Mouse (Mus musculus): ENCODE results near the gene Tbc1d22a. TPM values are rescaled to one million over a fixed set of nuclear protein-coding genes. Genes with fewer than 3 reads are reported as not detected.

Gene Tbc1d22a
- 12.5 and 13.7 TPM in 2 replicates for polyA plus RNA-seq (2016; fragmentation: Nextera tagmentation; extraction: Ambion mirVana)

- Histone ChIP-seq H3K9ac (replicated peaks) (peak within 1 kb of the TSS; percentile 86), H3K4me3 (peak within 1 kb of the TSS; percentile 84), H3K9me3 (no peaks in the 10 kb centered on the region), H3K36me3 (no peaks in the 10 kb centered on the region), H3K27me3 (no peaks in the 10 kb centered on the region), H3K4me1 (peaks cover 18% of the 10 kb centered on the region), H3K27ac (replicated peaks) (peak within 1 kb of the TSS; percentile 82), H3K4me2 (replicated peaks) (peak within 1 kb of the TSS; percentile 92)
- WGBS = under 1% methylated on average over 64 of the region's 64 CpGs
- peak; percentile 94 for ATAC-seq (ENCODE audit: low FRiP score, low read depth)
Observed at GRCm38 (mm10) chr15:86213753-86214548, at the start of gene Tbc1d22a. Gene Tbc1d22a (plus strand): TSS chr15:86214459.

GRCm38 (mm10) chr15:86164718-86165345 is 49.4 kb upstream of the Tbc1d22a start:
- no peak for ATAC-seq (ENCODE audit: low FRiP score, low read depth)
- H3K9ac ChIP-seq (replicated peaks) = no peak overlapping the region
- H3K4me3 ChIP-seq = no peak overlapping the region
- no peaks in the 10 kb centered on the region for H3K9me3 ChIP-seq
- H3K27ac ChIP-seq (replicated peaks) = no peak overlapping the region
- H3K4me2 ChIP-seq (replicated peaks) = no peak overlapping the region
- 84% methylated on average over 21 of the region's 21 CpGs for WGBS
- no peaks in the 10 kb centered on the region for H3K27me3 ChIP-seq
- H3K4me1 ChIP-seq = peaks cover 16% of the 10 kb centered on the region
- peaks cover 14% of the 10 kb centered on the region for H3K36me3 ChIP-seq

- Histone ChIP-seq H3K4me2 (replicated peaks) (no peak overlapping the region), H3K4me3 (no peak overlapping the region), H3K9me3 (no peaks in the 10 kb centered on the region), H3K27me3 (no peaks in the 10 kb centered on the region), H3K9ac (replicated peaks) (no peak overlapping the region), H3K36me3 (peaks cover 14% of the 10 kb centered on the region), H3K27ac (replicated peaks) (no peak overlapping the region), H3K4me1 (peaks cover 16% of the 10 kb centered on the region)
- no peak for ATAC-seq (ENCODE audit: low FRiP score, low read depth)
- 90% methylated on average over 24 of the region's 24 CpGs for WGBS
Observed at GRCm38 (mm10) chr15:86165811-86166590, 48.3 kb upstream of the Tbc1d22a start.

GRCm38 (mm10) chr15:86167032-86167655 is 47.1 kb upstream of the Tbc1d22a start:
- WGBS = 94% methylated on average over 7 of the region's 7 CpGs

DNA sequence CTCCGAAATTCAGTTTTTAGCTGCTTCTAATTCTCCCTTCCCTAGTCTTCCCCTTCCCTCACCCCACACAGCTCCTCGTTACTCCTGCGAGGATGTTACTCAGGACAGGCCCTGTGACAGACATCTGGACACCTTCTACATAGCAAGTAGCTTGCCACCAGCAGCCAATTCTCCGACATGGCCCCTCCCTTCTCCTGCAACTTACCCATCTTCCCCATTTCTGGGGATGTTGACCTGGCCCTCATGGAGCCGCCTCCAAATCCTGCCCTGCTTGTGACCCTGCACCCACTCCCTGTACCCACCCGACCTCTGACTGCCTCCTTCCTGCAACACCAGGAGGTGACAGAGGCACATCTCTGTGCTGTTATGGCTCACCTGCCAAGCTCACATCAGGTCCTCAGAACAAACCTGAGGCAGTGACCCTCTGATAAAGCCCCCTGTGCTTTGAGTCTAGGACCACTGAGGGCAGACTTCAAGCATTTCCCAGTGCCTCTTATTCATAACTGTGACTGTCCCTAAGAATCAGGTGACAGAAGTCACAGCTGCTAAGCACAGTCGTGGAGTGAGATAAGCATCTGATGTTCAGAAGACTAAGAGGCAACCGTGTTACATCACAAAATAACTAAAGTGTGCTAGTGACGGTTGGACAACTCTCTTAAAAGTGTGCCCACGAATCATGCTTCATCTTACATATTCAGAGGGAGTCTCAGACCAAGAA is 46.3 kb upstream of the Tbc1d22a start:
- Histone ChIP-seq H3K9ac (replicated peaks) (no peak overlapping the region), H3K4me2 (replicated peaks) (no peak overlapping the region), H3K4me1 (peaks cover 23% of the 10 kb centered on the region), H3K27me3 (no peaks in the 10 kb centered on the region), H3K4me3 (no peak overlapping the region), H3K9me3 (no peaks in the 10 kb centered on the region), H3K36me3 (0 out of 2 replicates have a peak, but pooled peaks cover 3% of the 10 kb centered on the region), H3K27ac (replicated peaks) (no peak overlapping the region)
- WGBS = 83% methylated on average over 10 of the region's 10 CpGs
- no peak for ATAC-seq (ENCODE audit: low FRiP score, low read depth)

More at GRCm38 (mm10) chr15:86167032-86167655, 47.1 kb upstream of the Tbc1d22a start:
- no peak overlapping the region for H3K4me3 ChIP-seq
- no peaks in the 10 kb centered on the region for H3K9me3 ChIP-seq
- no peak for ATAC-seq (ENCODE audit: low FRiP score, low read depth)
- no peaks in the 10 kb centered on the region for H3K27me3 ChIP-seq
- no peak overlapping the region for H3K9ac ChIP-seq (replicated peaks)
- H3K27ac ChIP-seq (replicated peaks) = no peak overlapping the region
- peaks cover 21% of the 10 kb centered on the region for H3K4me1 ChIP-seq
- peaks cover 4% of the 10 kb centered on the region for H3K36me3 ChIP-seq
- no peak overlapping the region for H3K4me2 ChIP-seq (replicated peaks)

GRCm38 (mm10) chr15:86168505-86168867 is 45.8 kb upstream of the Tbc1d22a start:
- no peaks in the 10 kb centered on the region for H3K27me3 ChIP-seq
- WGBS = 38% methylated on average over 7 of the region's 7 CpGs
- H3K9ac ChIP-seq (replicated peaks) = no peak overlapping the region
- H3K9me3 ChIP-seq = no peaks in the 10 kb centered on the region
- ATAC-seq (ENCODE audit: low FRiP score, low read depth) = peak; percentile 41; the same call in 1 of the 2 replicates
- H3K4me1 ChIP-seq = peaks cover 29% of the 10 kb centered on the region
- no peak overlapping the region for H3K4me2 ChIP-seq (replicated peaks)
- H3K27ac ChIP-seq (replicated peaks) = peak overlapping the region; percentile 15; the same call in 1 of the 2 replicates
- no peaks in the 10 kb centered on the region for H3K36me3 ChIP-seq
- no peak overlapping the region for H3K4me3 ChIP-seq

DNA sequence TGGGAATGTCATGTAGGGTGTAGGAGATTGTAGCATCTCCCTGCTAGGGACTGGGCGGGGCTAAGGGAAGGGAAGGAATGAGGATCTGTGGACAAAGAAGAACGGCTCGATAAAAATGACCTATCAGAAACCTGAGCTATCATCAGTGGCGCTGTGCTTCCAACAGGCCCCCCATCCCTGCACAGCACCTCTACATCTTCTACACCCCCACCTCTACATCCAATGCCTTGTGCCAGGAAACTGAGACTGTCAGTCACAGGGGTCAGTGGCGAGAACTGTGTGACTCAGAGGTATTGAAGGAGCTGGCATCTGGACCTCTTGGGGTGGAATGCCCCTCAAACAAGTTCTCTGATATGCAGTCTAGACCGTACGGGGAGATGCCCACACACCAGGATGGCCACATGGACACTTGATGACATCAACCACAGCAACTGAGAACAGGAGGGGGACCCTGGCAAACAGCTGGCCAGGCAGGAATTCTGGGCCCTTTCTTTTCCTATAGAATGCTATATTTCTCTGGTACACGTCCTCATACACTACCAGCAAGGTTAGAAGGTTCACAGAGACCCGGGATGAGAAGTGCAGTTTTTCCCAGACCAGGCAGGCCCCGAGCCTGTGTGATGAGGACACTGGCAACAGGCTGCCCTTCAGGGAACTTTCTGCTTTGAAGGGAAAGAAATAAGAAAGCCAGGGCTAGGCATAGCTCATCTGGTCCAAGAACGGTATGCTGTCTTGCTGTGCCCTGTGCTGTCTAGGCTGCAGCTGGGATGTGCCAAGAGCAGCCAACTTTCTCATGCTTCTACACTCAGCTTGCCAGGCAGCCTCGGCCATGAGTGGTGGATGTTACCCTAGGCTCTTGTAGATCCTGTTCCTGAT is 45.1 kb upstream of the Tbc1d22a start:
- peak; percentile 41; the same call in 1 of the 2 replicates for ATAC-seq (ENCODE audit: low FRiP score, low read depth)
- peaks cover 36% of the 10 kb centered on the region for H3K4me1 ChIP-seq

DNA sequence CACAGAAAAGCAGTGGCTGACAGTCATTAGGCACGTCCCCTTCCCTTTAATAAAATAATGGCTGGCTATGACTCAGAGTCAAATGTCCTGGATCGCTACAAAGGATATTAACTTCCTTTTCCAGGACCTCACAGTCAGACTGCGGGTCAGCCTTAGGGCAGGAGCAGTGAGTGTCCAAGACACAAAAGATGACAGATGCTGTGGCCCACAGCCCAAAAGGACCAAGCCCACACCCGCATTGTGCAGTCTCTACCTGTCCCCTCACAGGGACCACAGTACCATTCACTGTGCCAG is 44.5 kb upstream of the Tbc1d22a start:
- H3K9ac ChIP-seq (replicated peaks) = no peak overlapping the region
- WGBS = 85% methylated on average over 4 of the region's 4 CpGs
- H3K36me3 ChIP-seq = no peaks in the 10 kb centered on the region
- H3K27ac ChIP-seq (replicated peaks) = no peak overlapping the region
- no peaks in the 10 kb centered on the region for H3K9me3 ChIP-seq
- no peak overlapping the region for H3K4me3 ChIP-seq
- H3K4me1 ChIP-seq = peaks cover 36% of the 10 kb centered on the region
- no peaks in the 10 kb centered on the region for H3K27me3 ChIP-seq
- no peak for ATAC-seq (ENCODE audit: low FRiP score, low read depth)
- H3K4me2 ChIP-seq (replicated peaks) = no peak overlapping the region

More for the DNA sequence above, 45.1 kb upstream of the Tbc1d22a start:
- Histone ChIP-seq H3K9ac (replicated peaks) (no peak overlapping the region), H3K27ac (replicated peaks) (peak overlapping the region; percentile 15; the same call in 1 of the 2 replicates), H3K36me3 (no peaks in the 10 kb centered on the region), H3K4me2 (replicated peaks) (no peak overlapping the region), H3K9me3 (no peaks in the 10 kb centered on the region), H3K27me3 (no peaks in the 10 kb centered on the region), H3K4me3 (no peak overlapping the region)
- 90% methylated on average over 12 of the region's 12 CpGs for WGBS

- H3K36me3 ChIP-seq = no peaks in the 10 kb centered on the region
- no peak overlapping the region for H3K4me2 ChIP-seq (replicated peaks)
- peaks cover 36% of the 10 kb centered on the region for H3K4me1 ChIP-seq
- no peak overlapping the region for H3K4me3 ChIP-seq
- ATAC-seq (ENCODE audit: low FRiP score, low read depth) = no peak
- 87% methylated on average over 12 of the region's 12 CpGs for WGBS
- no peaks in the 10 kb centered on the region for H3K27me3 ChIP-seq
- no peaks in the 10 kb centered on the region for H3K9me3 ChIP-seq
- no peak overlapping the region for H3K27ac ChIP-seq (replicated peaks)
- H3K9ac ChIP-seq (replicated peaks) = no peak overlapping the region
Observed at GRCm38 (mm10) chr15:86171316-86171715, 42.9 kb upstream of the Tbc1d22a start.

DNA sequence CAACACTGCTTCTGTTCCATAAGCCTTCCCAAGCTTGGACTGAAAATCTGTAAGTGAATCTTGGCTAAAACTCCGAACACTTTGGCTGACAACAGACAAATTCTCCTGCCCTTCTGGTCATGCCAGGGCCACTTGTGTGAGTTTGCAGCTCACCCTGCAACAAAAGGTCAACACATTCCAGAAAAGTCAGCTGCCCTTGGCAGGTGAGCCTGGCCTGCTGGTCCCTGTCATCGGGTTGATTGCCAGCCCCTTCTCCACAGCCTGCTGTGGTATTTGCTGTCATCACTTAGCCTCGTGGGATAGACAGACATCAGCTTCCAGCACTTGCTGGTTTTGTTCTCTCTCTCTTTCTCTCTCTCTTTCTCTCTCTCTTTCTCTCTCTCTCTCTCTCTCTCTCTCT is 42.1 kb upstream of the Tbc1d22a start:
- H3K36me3 ChIP-seq = no peaks in the 10 kb centered on the region
- peaks cover 36% of the 10 kb centered on the region for H3K4me1 ChIP-seq
- no peaks in the 10 kb centered on the region for H3K9me3 ChIP-seq
- H3K4me3 ChIP-seq = no peak overlapping the region
- H3K9ac ChIP-seq (replicated peaks) = no peak overlapping the region
- H3K27ac ChIP-seq (replicated peaks) = no peak overlapping the region
- 82% methylated on average over 3 of the region's 3 CpGs for WGBS
- H3K4me2 ChIP-seq (replicated peaks) = no peak overlapping the region
- H3K27me3 ChIP-seq = no peaks in the 10 kb centered on the region
- no peak for ATAC-seq (ENCODE audit: low FRiP score, low read depth)
